10 mouse cellular contexts compared by ENCODE assay signal in the genomic region with DNA sequence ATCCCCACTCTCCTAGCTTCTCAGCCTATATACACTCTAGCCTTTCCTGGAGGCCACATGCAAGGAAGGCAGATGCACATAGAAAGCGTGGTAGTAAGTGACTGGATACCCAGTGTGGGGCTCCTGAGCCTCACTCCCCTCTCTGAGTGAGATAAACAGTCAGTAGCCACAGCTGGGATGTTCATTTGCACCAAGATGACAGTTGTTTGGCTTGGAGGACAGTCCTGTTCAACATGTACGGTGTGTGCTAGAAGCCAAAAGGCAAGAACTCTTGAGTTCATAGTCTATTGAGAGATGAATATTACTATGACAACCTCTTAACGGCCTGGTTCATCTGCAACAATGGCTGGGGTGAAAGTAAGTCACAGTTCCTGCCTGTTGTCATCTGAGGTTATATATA. TPM values are rescaled to one million over a fixed set of nuclear protein-coding genes. Genes with fewer than 3 reads are reported as not detected.
DNase-seq lines count a peak whose midpoint lies in the region; ATAC-seq and TF ChIP-seq lines count a peak whose summit lies in the region.
"Had no signal": no experiment of that assay in that cellular context is flagged by ENCODE, and none has a peak within 500 bp of the region (broad histone marks: within the 10 kb centered on the region; RNA-seq: fewer than 3 reads in every experiment).

No protein-coding gene starts in this region.

- no peaks in the 10 kb centered on the region for H3K9me3 ChIP-seq in kidney, embryonic 16.5 days (ENCODE audit: low read length)
- H3K9me3 ChIP-seq in forebrain, postnatal 0 days (ENCODE audit: low read length): no peaks in the 10 kb centered on the region
- no peaks in the 10 kb centered on the region for H3K9me3 ChIP-seq in limb, embryonic 14.5 days (ENCODE audit: control insufficient read depth, low read length)
- H3K9me3 ChIP-seq in neural tube, embryonic 14.5 days (ENCODE audit: control insufficient read depth, low read length): no peaks in the 10 kb centered on the region

- H3K27ac ChIP-seq in kidney, embryonic 16.5 days (ENCODE audit: low read length): no peak overlapping the region
- H3K27ac ChIP-seq in forebrain, postnatal 0 days (ENCODE audit: low read depth, low read length): no peak overlapping the region
- no peak overlapping the region for H3K27ac ChIP-seq in limb, embryonic 14.5 days (replicated peaks; ENCODE audit: low read depth, low read length)
- H3K27ac ChIP-seq in neural tube, embryonic 14.5 days (ENCODE audit: low read depth, low read length): no peak overlapping the region
- H3K27ac ChIP-seq: macrophage had no signal

- no peak overlapping the region for H3K4me3 ChIP-seq in kidney, embryonic 16.5 days (ENCODE audit: low read length)
- no peak overlapping the region for H3K4me3 ChIP-seq in forebrain, postnatal 0 days (ENCODE audit: low read depth, low read length)
- no peak overlapping the region for H3K4me3 ChIP-seq in limb, embryonic 14.5 days (replicated peaks; ENCODE audit: low read length)
- no peak overlapping the region for H3K4me3 ChIP-seq in neural tube, embryonic 14.5 days (ENCODE audit: low read depth, low read length)

- H3K27me3 ChIP-seq in kidney, embryonic 16.5 days (ENCODE audit: insufficient read depth, low read length): no peaks in the 10 kb centered on the region
- no peaks in the 10 kb centered on the region for H3K27me3 ChIP-seq in forebrain, postnatal 0 days (ENCODE audit: insufficient read depth, low read length)
- no peaks in the 10 kb centered on the region for H3K27me3 ChIP-seq in limb, embryonic 14.5 days (ENCODE audit: control insufficient read depth, insufficient read depth, low read length)
- H3K27me3 ChIP-seq in neural tube, embryonic 14.5 days (ENCODE audit: control insufficient read depth, insufficient read depth, low read length): no peaks in the 10 kb centered on the region

- no peak for TF ChIP-seq POLR2A in limb, embryonic 14.5 days (IDR thresholded peaks at IDR 0.05; ENCODE audit: borderline replicate concordance, extremely low read depth, insufficient read depth, insufficient read length)

- no peak for TF ChIP-seq CTCF in forebrain, postnatal 0 days (IDR thresholded peaks at IDR 0.05; ENCODE audit: low read depth)

- H3K36me3 ChIP-seq in kidney, embryonic 16.5 days (ENCODE audit: insufficient read depth, low read length): no peaks in the 10 kb centered on the region
- H3K36me3 ChIP-seq in forebrain, postnatal 0 days (ENCODE audit: insufficient read depth): no peaks in the 10 kb centered on the region; the same call in 1 of the 2 replicates
- no peaks in the 10 kb centered on the region for H3K36me3 ChIP-seq in limb, embryonic 14.5 days (ENCODE audit: control insufficient read depth, insufficient read depth, low read length)
- H3K36me3 ChIP-seq in neural tube, embryonic 14.5 days (ENCODE audit: control insufficient read depth, insufficient read depth, low read length): no peaks in the 10 kb centered on the region

- no peak for DNase-seq in kidney, postnatal 4 days
- no peak for DNase-seq in forebrain, postnatal 0 days
- DNase-seq in limb, embryonic 14.5 days (ENCODE audit: low spot score): no peak
- no peak for DNase-seq in MN1 (ENCODE audit: low spot score)
- DNase-seq in ovary, postnatal 36 days (ENCODE audit: low spot score): no peak
- DNase-seq: kidney, adult 8-10 months had no signal

- H3K4me1 ChIP-seq in kidney, embryonic 16.5 days (ENCODE audit: insufficient read depth, low read length): peaks cover 32% of the 10 kb centered on the region
- peaks cover 18% of the 10 kb centered on the region for H3K4me1 ChIP-seq in forebrain, postnatal 0 days (ENCODE audit: insufficient read depth)
- peaks cover 23% of the 10 kb centered on the region for H3K4me1 ChIP-seq in limb, embryonic 14.5 days (ENCODE audit: control insufficient read depth, insufficient read depth, low read length)
- H3K4me1 ChIP-seq in neural tube, embryonic 14.5 days (ENCODE audit: control insufficient read depth, insufficient read depth, low read length): peaks cover 16% of the 10 kb centered on the region

- H3K4me2 ChIP-seq in kidney, embryonic 16.5 days (replicated peaks; ENCODE audit: low read depth, low read length): peak overlapping the region; percentile 92
- H3K4me2 ChIP-seq in forebrain, postnatal 0 days (ENCODE audit: low read depth): peak overlapping the region; percentile 83
- peak overlapping the region; percentile 84 for H3K4me2 ChIP-seq in limb, embryonic 14.5 days (replicated peaks; ENCODE audit: low read depth, low read length, severe bottlenecking)
- H3K4me2 ChIP-seq in neural tube, embryonic 14.5 days (ENCODE audit: low read depth, low read length): peak overlapping the region; percentile 87

- ATAC-seq in kidney, embryonic 16.5 days (ENCODE audit: low FRiP score, low TSS enrichment): no peak
- ATAC-seq in forebrain, postnatal 0 days: no peak
- no peak for ATAC-seq in limb, embryonic 14.5 days (ENCODE audit: low FRiP score, low read depth)
- no peak for ATAC-seq in neural tube, embryonic 14.5 days (ENCODE audit: low read depth)
- ATAC-seq in frontal cortex, adult (ENCODE audit: low TSS enrichment): no peak

- 50% methylated on average over 3 of the region's 3 CpGs for WGBS in kidney, embryonic 16.5 days
- 58% methylated on average over 3 of the region's 3 CpGs for WGBS in forebrain, postnatal 0 days
- WGBS in limb, embryonic 14.5 days: 80% methylated on average over 3 of the region's 3 CpGs
- 62% methylated on average over 3 of the region's 3 CpGs for WGBS in neural tube, embryonic 14.5 days

- no peak overlapping the region for H3K9ac ChIP-seq in kidney, embryonic 16.5 days (replicated peaks; ENCODE audit: low read length)
- no peak overlapping the region for H3K9ac ChIP-seq in forebrain, postnatal 0 days
- H3K9ac ChIP-seq in limb, embryonic 14.5 days (ENCODE audit: low read depth, low read length, severe bottlenecking): no peak overlapping the region
- no peak overlapping the region for H3K9ac ChIP-seq in neural tube, embryonic 14.5 days (replicated peaks; ENCODE audit: low read depth, low read length)

RNA-seq across cellular contexts. Expression of gene Sept11, which starts 2.0 kb away (rescaled TPM):
- polyA plus RNA-seq in kidney, embryonic 16.5 days (2015; fragmentation: Nextera tagmentation; extraction: Ambion mirVana): 216 and 232 TPM in 2 replicates
- 87.2 and 104 TPM in 2 replicates for total RNA-seq in forebrain, postnatal 0 days (2014; rRNA removed)
- polyA plus RNA-seq in forebrain, postnatal 0 days (2015; fragmentation: Nextera tagmentation; extraction: Ambion mirVana): 85.9 and 104 TPM in 2 replicates
- polyA plus RNA-seq in limb, embryonic 14.5 days (2012; rRNA removed): 141 and 149 TPM in 2 replicates
- 197 and 206 TPM in 2 replicates for polyA plus RNA-seq in limb, embryonic 14.5 days (2014; fragmentation: Nextera tagmentation; extraction: Ambion mirVana)
- 135 and 167 TPM in 2 replicates for polyA plus RNA-seq in neural tube, embryonic 14.5 days (2014; fragmentation: Nextera tagmentation; extraction: Ambion mirVana)

RNA-seq across cellular contexts. Expression of gene Sowahb, which starts 46.4 kb away (rescaled TPM):
- 1.4 and 1.7 TPM in 2 replicates for polyA plus RNA-seq in kidney, embryonic 16.5 days (2015; fragmentation: Nextera tagmentation; extraction: Ambion mirVana)
- 0.10 and 0.46 TPM in 2 replicates for total RNA-seq in forebrain, postnatal 0 days (2014; rRNA removed)
- polyA plus RNA-seq in forebrain, postnatal 0 days (2015; fragmentation: Nextera tagmentation; extraction: Ambion mirVana): 0.10 and 0.12 TPM in 2 replicates
- 0.24 and 0.34 TPM in 2 replicates for polyA plus RNA-seq in limb, embryonic 14.5 days (2012; rRNA removed)
- 0.68 and 0.73 TPM in 2 replicates for polyA plus RNA-seq in limb, embryonic 14.5 days (2014; fragmentation: Nextera tagmentation; extraction: Ambion mirVana)
- 0.15 TPM in 1 of 2 replicates, not detected in the other for polyA plus RNA-seq in neural tube, embryonic 14.5 days (2014; fragmentation: Nextera tagmentation; extraction: Ambion mirVana)
- polyA plus RNA-seq: macrophage had no signal
